Comparison of ENCODE assay signal across 24 mouse cellular contexts in the genomic region with DNA sequence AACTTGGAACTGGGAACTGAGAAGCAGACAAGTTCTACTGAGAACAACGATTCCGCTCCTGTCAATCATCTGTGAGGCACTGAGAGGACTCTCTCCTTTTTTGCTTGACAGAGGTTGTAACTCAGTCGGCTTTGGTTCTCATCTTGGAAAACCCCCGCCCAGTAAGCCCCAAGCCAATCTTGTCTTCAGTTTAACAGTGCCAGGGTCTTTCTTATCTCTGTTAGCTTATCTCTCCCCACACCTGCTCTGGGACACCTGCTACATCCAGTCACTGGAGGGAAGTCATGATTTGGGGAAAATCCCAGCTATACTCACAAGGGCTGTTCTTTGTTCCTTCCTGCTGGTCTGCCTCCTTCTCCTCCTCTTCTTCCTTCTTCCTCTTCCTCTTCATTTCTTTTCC.
A peak's percentile ranks its signal among the peaks of the same experiment; 100 is the strongest.
DNase-seq lines count a peak whose midpoint lies in the region; ATAC-seq and TF ChIP-seq lines count a peak whose summit lies in the region.
"Had no signal": no experiment of that assay in that cellular context is flagged by ENCODE, and none has a peak within 500 bp of the region (broad histone marks: within the 10 kb centered on the region; RNA-seq: fewer than 3 reads in every experiment).

No protein-coding gene starts in this region.

- no peaks in the 10 kb centered on the region for H3K79me2 ChIP-seq in CH12.LX (replicated peaks; ENCODE audit: control insufficient read depth, extremely low read depth, insufficient read depth, poor library complexity, severe bottlenecking)

- TF ChIP-seq CTCF in CH12.LX (conservative IDR thresholded peaks at IDR 0.05 in 1 of 2, IDR thresholded peaks at IDR 0.05 in 1 of 2; ENCODE audit: low read depth in 2 of 2, low read length in 2 of 2): no peak

- peak; percentile 51; the same call in 1 of the 2 replicates for TF ChIP-seq EP300 in CH12.LX (IDR thresholded peaks at IDR 0.05; ENCODE audit: low read length)

- peaks cover 7 to 39% of the 10 kb centered on the region in 2 experiments for H3K4me1 ChIP-seq in CH12.LX (ENCODE audit: control insufficient read depth in 1 of 2, insufficient read depth in 2 of 2)
- no peaks in the 10 kb centered on the region for H3K4me1 ChIP-seq in intestine, embryonic 16.5 days (ENCODE audit: control insufficient read depth, insufficient read depth, low read length)
- H3K4me1 ChIP-seq: embryonic facial prominence, embryonic 13.5 days; embryonic facial prominence, embryonic 15.5 days; forebrain, embryonic 10.5 days; forebrain, embryonic 12.5 days had no signal

- no peak overlapping the region for H3K27ac ChIP-seq in CH12.LX (ENCODE audit: insufficient read depth, low read depth)
- no peak overlapping the region for H3K27ac ChIP-seq in intestine, embryonic 16.5 days (ENCODE audit: low read length)
- H3K27ac ChIP-seq: embryonic facial prominence, embryonic 13.5 days; embryonic facial prominence, embryonic 15.5 days; forebrain, embryonic 10.5 days; forebrain, embryonic 12.5 days had no signal

- WGBS in intestine, embryonic 16.5 days: 56% methylated on average over 4 of the region's 4 CpGs

- H3K9ac ChIP-seq in CH12.LX (ENCODE audit: insufficient read depth, low read depth): no peak overlapping the region
- H3K9ac ChIP-seq in intestine, embryonic 16.5 days (ENCODE audit: low read depth, low read length): no peak overlapping the region
- H3K9ac ChIP-seq: embryonic facial prominence, embryonic 13.5 days; embryonic facial prominence, embryonic 15.5 days; forebrain, embryonic 12.5 days had no signal

- no peaks in the 10 kb centered on the region for H3K9me3 ChIP-seq in CH12.LX (replicated peaks; ENCODE audit: low read length)
- no peaks in the 10 kb centered on the region for H3K9me3 ChIP-seq in intestine, embryonic 16.5 days (ENCODE audit: control insufficient read depth, low read length)
- H3K9me3 ChIP-seq: embryonic facial prominence, embryonic 13.5 days; embryonic facial prominence, embryonic 15.5 days; forebrain, embryonic 10.5 days; forebrain, embryonic 12.5 days had no signal

- in situ Hi-C loops in CH12.LX (cut with MboI; ENCODE audit: low pct_ligation_motif_present, low pct_unique_long_range_greater_than_20kb, low sequenced_read_pairs): no loop called here

- TF ChIP-seq POLR2A in CH12.LX (IDR thresholded peaks at IDR 0.05; ENCODE audit: low read depth, low read length): no peak

- DNase-seq in A20 (ENCODE audit: low read depth, low spot score) (peak; percentile 79), CH12.LX (ENCODE audit: extremely low read depth) (peak; percentile 41)
- no peak for DNase-seq in heart, adult 9 months (ENCODE audit: low spot score in 2 of 2)
- no peak for DNase-seq in adrenal gland, postnatal 25 days
- DNase-seq in cerebellum, adult 11-12 months: no peak
- DNase-seq: adrenal gland, adult 2 months; adrenal gland, postnatal 10 days; adrenal gland, postnatal 36 days; B cell, adult 2 months; cerebellum, adult 18-20 months; cerebellum, adult 8-10 months; cerebellum, adult 9-11 months; cerebellum, postnatal 14 days; cerebellum, postnatal 36 days; embryo, embryonic 11 days had no signal

- no peaks in the 10 kb centered on the region for H3K36me3 ChIP-seq in CH12.LX (replicated peaks in 1 of 2; ENCODE audit: control insufficient read depth in 1 of 2, insufficient read depth in 1 of 2, low read length in 1 of 2)
- no peaks in the 10 kb centered on the region for H3K36me3 ChIP-seq in intestine, embryonic 16.5 days (ENCODE audit: control insufficient read depth, insufficient read depth, low read length)
- H3K36me3 ChIP-seq: embryonic facial prominence, embryonic 13.5 days; embryonic facial prominence, embryonic 15.5 days; forebrain, embryonic 10.5 days; forebrain, embryonic 12.5 days had no signal

- dilution Hi-C loops in CH12.LX (cut with MboI; ENCODE audit: extremely low pct_ligation_motif_present, extremely low pct_unique_long_range_greater_than_20kb, low sequenced_read_pairs): no loop called here

- TF ChIP-seq RAD21 in CH12.LX (IDR thresholded peaks at IDR 0.05; ENCODE audit: low read depth, low read length): no peak

- H3K4me2 ChIP-seq in CH12.LX (ENCODE audit: insufficient read depth, low read depth, poor library complexity, severe bottlenecking): peak overlapping the region; percentile 22; the same call in 1 of the 2 replicates
- H3K4me2 ChIP-seq in intestine, embryonic 16.5 days (ENCODE audit: low read depth, low read length): no peak overlapping the region
- H3K4me2 ChIP-seq: embryonic facial prominence, embryonic 13.5 days; embryonic facial prominence, embryonic 15.5 days; forebrain, embryonic 12.5 days had no signal

- peak; percentile 79 for ATAC-seq in intestine, embryonic 16.5 days
- ATAC-seq: CD4-positive, CD25-positive, alpha-beta regulatory T cell, adult 4 months; forebrain, embryonic 14.5 days; forebrain, embryonic 16.5 days had no signal

- no peak overlapping the region for H3K4me3 ChIP-seq in CH12.LX (replicated peaks in 1 of 3; ENCODE audit: low read depth in 2 of 3, low read length in 2 of 3, poor library complexity in 1 of 3)
- H3K4me3 ChIP-seq in intestine, embryonic 16.5 days (ENCODE audit: low read length): no peak overlapping the region
- H3K4me3 ChIP-seq: embryonic facial prominence, embryonic 13.5 days; embryonic facial prominence, embryonic 15.5 days; erythroblast, embryonic 14.5 days; forebrain, embryonic 10.5 days; forebrain, embryonic 12.5 days had no signal

- no peaks in the 10 kb centered on the region for H3K27me3 ChIP-seq in CH12.LX (replicated peaks)
- H3K27me3 ChIP-seq in intestine, embryonic 16.5 days (replicated peaks; ENCODE audit: control insufficient read depth, insufficient read depth, low read length): no peaks in the 10 kb centered on the region
- H3K27me3 ChIP-seq: embryonic facial prominence, embryonic 13.5 days; embryonic facial prominence, embryonic 15.5 days; forebrain, embryonic 12.5 days had no signal

TF ChIP-seq in CH12.LX, 34 proteins besides CTCF, POLR2A, EP300 and RAD21:
- peak; percentile 41; the same call in 1 of the 2 replicates for TF ChIP-seq TCF12 (IDR thresholded peaks at IDR 0.05; ENCODE audit: low read depth, low read length)
- no peak for TF ChIP-seq MXI1 (IDR thresholded peaks at IDR 0.05; ENCODE audit: low read depth, low read length)
- TF ChIP-seq E2F4 (IDR thresholded peaks at IDR 0.05; ENCODE audit: insufficient replicate concordance, low read depth, low read length): no peak
- 0 out of 2 replicates have a peak, but pooled peaks have one; percentile 19 for TF ChIP-seq ETS1 (conservative IDR thresholded peaks at IDR 0.05; ENCODE audit: low read depth, low read length)
- no peak for TF ChIP-seq TBP (conservative IDR thresholded peaks at IDR 0.05; ENCODE audit: low read depth, low read length)

Comparison
In these comparisons a context has a peak if more than half of its experiments do, and no peak if none do; other contexts are left out.
1. DNase-seq: peak in A20 (single experiment) and CH12.LX (single experiment); none in heart, adult 9 months (0 of 2), adrenal gland, postnatal 25 days (single experiment) and cerebellum, adult 11-12 months (single experiment).